Mouse (Mus musculus) embryonic facial prominence, embryonic 13.5 days (tissue): Measurements from ENCODE around the gene Afg1l. TPM values are rescaled to one million over a fixed set of nuclear protein-coding genes. Genes with fewer than 3 reads are reported as not detected.

ENCODE experiments used
- ATAC-seq: fragments of 200-750 bp; cut with Nextera tagmentation; 2 replicates; pipeline ENCODE4 v1.8.0; 2017; ENCODE audit warnings: low read depth; ENCODE audit not compliant: insufficient number of reproducible peaks, insufficient read depth, low FRiP score, low TSS enrichment
- H3K27ac ChIP-seq: fragments of 300-500 bp; sonication (generic); 2 replicates; pipeline ENCODE4 v1.5.1; 2015; ENCODE audit warnings: moderate library complexity, mild to moderate bottlenecking, inconsistent platforms
- H3K27me3 ChIP-seq: fragments of 300-500 bp; sonication (generic); 2 replicates; pipeline ENCODE4 v1.6.1; 2015; ENCODE audit warnings: mild to moderate bottlenecking, inconsistent platforms
- H3K36me3 ChIP-seq: fragments of 300-500 bp; sonication (generic); 2 replicates; pipeline ENCODE4 v1.6.1; 2015; ENCODE audit warnings: mild to moderate bottlenecking, inconsistent platforms
- H3K4me1 ChIP-seq: fragments of 300-500 bp; sonication (generic); 2 replicates; pipeline ENCODE4 v1.6.1; 2015; ENCODE audit warnings: inconsistent platforms
- H3K4me2 ChIP-seq: fragments of 300-500 bp; sonication (generic); 2 replicates; pipeline ENCODE4 v1.6.1; 2015; ENCODE audit warnings: moderate library complexity, mild to moderate bottlenecking, inconsistent platforms
- H3K4me3 ChIP-seq: fragments of 300-500 bp; sonication (generic); 2 replicates; pipeline ENCODE4 v1.5.1; 2015; ENCODE audit warnings: mild to moderate bottlenecking, inconsistent platforms
- H3K9ac ChIP-seq: fragments of 300-500 bp; sonication (generic); 2 replicates; pipeline ENCODE4 v1.6.1; 2015; ENCODE audit warnings: mild to moderate bottlenecking, inconsistent platforms
- H3K9me3 ChIP-seq: fragments of 300-500 bp; sonication (generic); 2 replicates; pipeline ENCODE4 v1.6.1; 2016; ENCODE audit warnings: inconsistent platforms
- WGBS: fragments of 180-500 bp; shearing (Covaris S2); methylation state at CpG from one replicate; pipeline ENCODE4 v1.1.7; 2015; ENCODE audit warnings: mixed read lengths; 5-methylcytosine and 5-hydroxymethylcytosine counted together
- polyA plus RNA-seq: library from polyadenylated mRNA; unstranded; fragments of >200 nt; fragmentation: Nextera tagmentation; extraction: Ambion mirVana; gene quantifications from 2 replicates; pipeline ENCODE4 v1.2.1, GENCODE M21; 2015

Gene Afg1l
- polyA plus RNA-seq, 1 experiment from 2014 or later = 7.1 TPM

DNA sequence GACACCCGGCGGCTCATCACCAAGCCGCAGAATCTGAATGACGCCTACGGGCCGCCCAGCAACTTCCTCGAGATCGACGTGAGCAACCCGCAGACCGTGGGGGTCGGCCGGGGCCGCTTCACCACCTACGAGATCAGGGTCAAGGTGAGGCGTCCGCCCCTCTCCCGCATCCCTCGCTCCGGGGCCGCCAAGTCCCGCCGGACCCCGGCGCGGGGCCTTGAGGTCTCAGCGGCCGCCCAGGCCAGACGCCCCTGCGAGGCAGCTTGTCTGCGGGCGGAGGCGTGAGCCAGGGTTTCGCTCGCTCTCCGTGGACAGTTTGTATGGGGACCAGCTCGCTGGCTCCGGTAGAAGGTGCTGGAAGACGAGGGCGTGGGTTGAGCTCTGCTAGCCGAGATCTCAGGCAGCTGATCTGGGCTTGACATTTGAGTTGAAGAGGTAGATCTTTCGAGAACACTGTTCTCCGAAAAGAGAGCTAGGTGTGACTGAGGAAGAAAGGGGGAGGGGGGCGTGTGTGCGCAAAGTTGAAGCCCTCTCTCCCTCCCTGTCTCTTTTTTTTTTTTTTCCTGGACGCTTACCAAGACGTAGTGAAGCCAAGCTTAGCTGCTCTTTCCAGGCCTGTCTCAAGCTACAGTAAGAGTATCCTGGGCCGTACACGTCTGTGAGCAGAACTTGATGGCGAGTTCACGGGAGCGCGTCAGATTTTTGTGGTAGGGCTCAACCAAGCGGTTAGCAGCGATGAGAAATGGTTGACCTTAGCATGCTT, 24.2 kb upstream of the Afg1l start:
- ATAC-seq = peak; percentile 21

DNA sequence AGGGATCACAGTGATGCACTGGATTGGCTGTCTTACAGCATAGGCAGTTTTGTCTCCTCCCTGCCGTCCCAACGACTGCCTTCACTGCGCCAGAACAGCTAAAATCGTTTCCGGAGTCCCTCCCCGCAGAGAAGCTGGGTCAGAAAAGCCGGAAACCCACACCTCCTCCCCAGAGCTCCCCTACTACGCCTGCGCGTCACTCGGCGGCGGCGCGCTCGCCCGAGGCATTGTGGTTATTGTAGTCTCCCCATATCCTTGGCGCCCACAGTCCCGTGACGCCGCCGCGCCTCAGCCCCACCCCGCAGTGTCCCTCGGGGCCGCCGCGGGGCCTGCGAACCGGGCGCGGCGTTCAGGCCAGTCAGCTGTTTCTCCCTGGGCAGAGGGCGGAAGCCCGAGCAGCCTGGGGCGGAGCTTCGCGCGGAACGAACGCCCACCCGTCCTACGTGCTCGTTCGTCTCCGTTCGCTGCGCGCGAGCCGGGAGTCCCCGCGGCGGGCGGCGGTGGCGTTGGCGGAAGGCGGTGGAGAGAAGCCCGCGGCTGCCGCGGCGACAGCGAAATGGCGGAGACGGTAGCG, 23.5 kb upstream of the Afg1l start, which contains the start of gene Snx3:
Gene Snx3 (plus strand): TSS at position 256 of the 574 bp plus-strand sequence.
- peak within 1 kb of the TSS; percentile 94 for H3K4me3 ChIP-seq
- no peaks in the 10 kb centered on the region for H3K9me3 ChIP-seq
- 0 out of 2 replicates have a peak, but pooled peaks cover 2% of the 10 kb centered on the region for H3K4me1 ChIP-seq
- peak; percentile 95 for ATAC-seq
- H3K4me2 ChIP-seq = peak within 1 kb of the TSS; percentile 75
- WGBS = under 1% methylated on average over 68 of the region's 68 CpGs
- H3K27ac ChIP-seq = peak within 1 kb of the TSS; percentile 98
- peaks cover 3% of the 10 kb centered on the region; the same call in 1 of the 2 replicates for H3K36me3 ChIP-seq
- H3K27me3 ChIP-seq = no peaks in the 10 kb centered on the region
- H3K9ac ChIP-seq = peak within 1 kb of the TSS; percentile 94

More for the DNA sequence above, 24.2 kb upstream of the Afg1l start:
- under 1% methylated on average over 55 of the region's 55 CpGs for WGBS
- Histone ChIP-seq H3K4me2 (peak overlapping the region; percentile 75), H3K27me3 (no peaks in the 10 kb centered on the region), H3K4me3 (peak overlapping the region; percentile 94), H3K27ac (peak overlapping the region; percentile 98), H3K4me1 (peaks cover 2% of the 10 kb centered on the region; the same call in 1 of the 2 replicates), H3K9ac (peak overlapping the region; percentile 94), H3K36me3 (peaks cover 5% of the 10 kb centered on the region; the same call in 1 of the 2 replicates), H3K9me3 (no peaks in the 10 kb centered on the region)

DNA sequence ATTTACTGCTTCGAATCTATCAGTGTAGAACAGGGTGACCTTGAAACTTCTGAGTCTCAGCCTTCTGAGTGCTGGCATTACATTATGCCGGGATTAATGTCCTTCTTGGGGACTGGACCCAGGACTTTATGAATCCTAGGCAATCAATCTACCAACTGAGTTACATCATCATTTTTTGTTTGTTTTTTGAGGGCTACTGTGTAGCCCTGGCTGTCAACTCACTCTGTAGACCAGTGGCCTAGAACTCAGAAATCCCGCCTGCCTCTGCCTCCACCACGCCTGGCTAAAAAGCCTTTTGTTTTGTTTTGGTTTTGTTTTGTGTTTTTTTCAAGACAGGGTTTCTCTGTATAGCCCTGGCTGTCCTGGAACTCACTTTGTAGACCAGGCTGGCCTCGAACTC, 22.8 kb upstream of the Afg1l start:
- H3K4me1 ChIP-seq = 0 out of 2 replicates have a peak, but pooled peaks cover 2% of the 10 kb centered on the region
- H3K36me3 ChIP-seq = peaks cover 3% of the 10 kb centered on the region; the same call in 1 of the 2 replicates
- 0 out of 2 replicates have a peak, but pooled peaks have one; percentile 1 for ATAC-seq
- no peak overlapping the region for H3K9ac ChIP-seq
- peak overlapping the region; percentile 75 for H3K4me2 ChIP-seq
- H3K9me3 ChIP-seq = no peaks in the 10 kb centered on the region
- 91% methylated on average over 5 of the region's 5 CpGs for WGBS
- peak overlapping the region; percentile 94 for H3K4me3 ChIP-seq
- no peaks in the 10 kb centered on the region for H3K27me3 ChIP-seq
- peak overlapping the region; percentile 98 for H3K27ac ChIP-seq

DNA sequence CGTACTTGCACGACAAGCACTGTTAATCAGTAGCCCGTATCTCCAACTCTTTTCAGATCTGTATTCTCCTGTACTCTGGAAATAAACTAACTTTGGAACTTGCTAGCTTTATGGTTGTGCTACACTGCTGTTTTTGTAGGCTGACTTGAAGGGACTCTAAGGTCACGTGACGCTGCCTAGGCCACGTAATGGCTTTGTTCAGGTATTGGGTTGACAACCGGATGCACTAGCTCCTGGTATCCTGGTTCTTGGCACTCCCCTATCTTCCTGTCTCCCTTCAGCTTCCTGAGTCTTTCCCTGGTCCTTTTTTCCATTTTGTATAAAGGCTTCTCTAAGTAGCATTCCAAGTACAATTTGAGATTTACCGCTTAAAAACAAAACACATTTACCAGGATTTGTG, 22.2 kb upstream of the Afg1l start:
- 0 out of 2 replicates have a peak, but pooled peaks cover 2% of the 10 kb centered on the region for H3K4me1 ChIP-seq
- H3K9me3 ChIP-seq = no peaks in the 10 kb centered on the region
- no peak overlapping the region for H3K4me3 ChIP-seq
- peaks cover 3% of the 10 kb centered on the region; the same call in 1 of the 2 replicates for H3K36me3 ChIP-seq
- 93% methylated on average over 8 of the region's 8 CpGs for WGBS
- H3K27ac ChIP-seq = no peak overlapping the region
- no peak overlapping the region for H3K9ac ChIP-seq
- no peak for ATAC-seq
- H3K27me3 ChIP-seq = no peaks in the 10 kb centered on the region
- H3K4me2 ChIP-seq = no peak overlapping the region

DNA sequence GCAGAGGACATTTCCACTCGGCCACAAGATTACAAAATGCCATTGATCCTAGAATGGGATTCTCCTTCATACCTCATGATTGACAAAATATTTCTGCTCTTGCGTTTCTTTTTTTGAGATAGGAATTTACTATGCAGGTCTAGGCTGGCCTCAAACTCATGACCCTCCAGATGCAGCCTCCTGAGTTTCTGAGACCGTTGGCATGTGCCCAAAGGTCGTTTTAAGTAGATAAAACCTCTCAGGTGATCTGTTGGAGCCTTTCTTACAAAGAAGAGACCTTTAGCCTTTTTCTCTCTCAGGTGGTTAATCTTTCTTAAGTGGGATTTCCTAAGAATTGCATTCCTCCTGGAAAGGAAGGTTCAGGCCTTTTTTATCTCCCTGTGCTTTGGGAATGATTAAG, 14.6 kb upstream of the Afg1l start:
- no peak overlapping the region for H3K4me3 ChIP-seq
- no peak for ATAC-seq
- H3K4me2 ChIP-seq = no peak overlapping the region
- H3K27me3 ChIP-seq = no peaks in the 10 kb centered on the region
- H3K36me3 ChIP-seq = no peaks in the 10 kb centered on the region
- H3K4me1 ChIP-seq = peaks cover 4% of the 10 kb centered on the region; the same call in 1 of the 2 replicates
- WGBS = 56% methylated on average over 4 of the region's 4 CpGs
- H3K9ac ChIP-seq = no peak overlapping the region
- H3K9me3 ChIP-seq = no peaks in the 10 kb centered on the region
- H3K27ac ChIP-seq = no peak overlapping the region

DNA sequence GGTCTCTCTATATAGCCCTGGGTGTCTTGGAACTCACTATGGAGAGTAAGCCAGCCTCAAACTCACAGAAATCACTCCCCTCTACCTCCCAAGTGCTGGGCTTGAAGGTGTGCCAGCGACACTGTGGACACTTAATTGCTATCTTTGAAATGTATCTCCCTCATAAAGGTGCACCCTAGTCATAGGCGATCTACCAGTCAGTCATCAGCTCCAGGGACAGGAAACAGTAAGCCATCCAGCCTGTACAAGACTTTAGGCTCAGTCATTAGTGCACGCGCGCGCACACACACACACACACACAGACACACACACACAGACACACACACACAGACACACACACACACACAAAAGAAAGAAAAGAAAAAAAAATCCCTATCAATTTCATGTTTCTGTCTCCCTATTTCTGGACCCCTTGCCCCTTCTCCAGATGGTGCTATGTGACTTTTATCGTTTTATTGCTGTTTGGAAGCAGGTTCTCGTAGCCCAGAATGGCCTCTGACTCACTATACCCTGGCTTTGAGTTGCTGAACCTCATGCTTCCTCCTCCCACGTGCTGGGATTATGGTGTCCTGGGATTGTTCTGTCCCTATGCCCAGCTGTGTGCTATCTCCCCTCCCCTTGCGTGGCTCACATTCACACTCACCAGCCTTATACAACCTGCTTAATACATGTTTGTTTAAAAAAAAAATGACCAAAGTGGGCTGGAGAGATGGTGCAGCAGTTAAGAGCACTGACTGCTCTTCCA, 13.8 kb upstream of the Afg1l start:
- 85% methylated on average over 10 of the region's 10 CpGs for WGBS
- no peak overlapping the region for H3K4me3 ChIP-seq
- H3K27ac ChIP-seq = no peak overlapping the region
- no peak for ATAC-seq
- H3K9ac ChIP-seq = no peak overlapping the region
- H3K36me3 ChIP-seq = no peaks in the 10 kb centered on the region
- peaks cover 4% of the 10 kb centered on the region; the same call in 1 of the 2 replicates for H3K4me1 ChIP-seq
- H3K4me2 ChIP-seq = no peak overlapping the region
- no peaks in the 10 kb centered on the region for H3K27me3 ChIP-seq
- no peaks in the 10 kb centered on the region for H3K9me3 ChIP-seq

DNA sequence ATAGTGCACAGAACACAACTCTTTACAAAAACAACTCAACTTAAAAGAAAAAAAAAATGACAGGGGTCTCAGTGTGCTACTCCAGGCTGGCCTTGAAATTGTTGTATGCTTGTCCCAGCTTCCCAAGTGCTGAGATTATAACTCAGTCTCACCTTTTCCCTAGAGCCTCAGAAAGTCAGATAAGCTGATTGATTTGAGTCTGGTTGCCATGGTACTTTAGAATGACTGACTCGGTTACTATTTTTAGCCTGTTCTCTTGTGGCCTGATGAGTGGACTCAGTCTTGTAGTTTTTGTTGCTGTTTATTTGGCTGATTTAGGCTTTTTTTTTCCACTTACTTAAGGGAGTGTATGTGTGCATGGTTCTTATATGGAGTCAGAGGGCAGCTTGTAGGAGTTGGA, 12.8 kb upstream of the Afg1l start:
- Histone ChIP-seq H3K4me2 (no peak overlapping the region), H3K4me1 (peaks cover 4% of the 10 kb centered on the region; the same call in 1 of the 2 replicates), H3K27me3 (no peaks in the 10 kb centered on the region), H3K36me3 (no peaks in the 10 kb centered on the region), H3K9ac (no peak overlapping the region), H3K27ac (no peak overlapping the region), H3K4me3 (no peak overlapping the region), H3K9me3 (no peaks in the 10 kb centered on the region)
- WGBS = 64% methylated on average over 1 of the region's 1 CpGs
- no peak for ATAC-seq

DNA sequence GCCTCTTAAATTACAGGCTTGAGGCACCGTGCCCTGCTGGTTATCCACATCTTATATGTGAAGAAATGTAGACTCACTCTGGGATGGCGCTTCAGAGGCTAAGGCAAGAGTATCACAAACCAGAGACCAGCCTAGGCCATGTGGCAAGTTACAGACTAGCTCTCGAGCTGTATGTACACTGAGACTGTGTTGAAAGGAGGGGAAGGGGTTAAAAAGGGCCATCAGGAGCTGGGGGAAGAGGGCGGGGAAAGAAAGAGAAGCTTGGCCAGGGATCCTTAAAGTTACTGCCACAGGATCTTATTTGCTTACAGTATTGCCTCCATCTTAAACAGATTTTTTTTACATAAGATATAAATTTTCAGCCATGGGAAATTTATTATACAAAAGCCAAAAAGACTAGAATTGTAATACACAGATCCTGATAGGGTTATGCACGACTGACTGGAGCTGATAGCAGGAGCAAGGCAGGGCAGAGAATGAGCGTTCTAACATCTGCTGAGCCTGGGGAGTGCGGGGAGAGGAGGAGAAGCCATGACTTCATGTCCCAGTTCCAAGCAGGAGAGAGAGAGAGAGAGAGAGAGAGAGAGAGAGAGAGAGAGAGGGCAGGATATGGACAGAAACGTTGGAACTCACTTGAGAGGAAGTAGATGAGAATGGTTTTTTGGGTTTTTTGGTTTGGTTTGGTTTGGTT, 10.4 kb upstream of the Afg1l start:
- no peak for ATAC-seq
- no peaks in the 10 kb centered on the region for H3K9me3 ChIP-seq
- no peak overlapping the region for H3K4me3 ChIP-seq
- no peak overlapping the region for H3K9ac ChIP-seq
- no peak overlapping the region for H3K4me2 ChIP-seq
- peaks cover 4% of the 10 kb centered on the region; the same call in 1 of the 2 replicates for H3K4me1 ChIP-seq
- WGBS = 22% methylated on average over 8 of the region's 8 CpGs
- no peaks in the 10 kb centered on the region for H3K27me3 ChIP-seq
- H3K36me3 ChIP-seq = no peaks in the 10 kb centered on the region
- H3K27ac ChIP-seq = peak overlapping the region; percentile 57; the same call in 1 of the 2 replicates

DNA sequence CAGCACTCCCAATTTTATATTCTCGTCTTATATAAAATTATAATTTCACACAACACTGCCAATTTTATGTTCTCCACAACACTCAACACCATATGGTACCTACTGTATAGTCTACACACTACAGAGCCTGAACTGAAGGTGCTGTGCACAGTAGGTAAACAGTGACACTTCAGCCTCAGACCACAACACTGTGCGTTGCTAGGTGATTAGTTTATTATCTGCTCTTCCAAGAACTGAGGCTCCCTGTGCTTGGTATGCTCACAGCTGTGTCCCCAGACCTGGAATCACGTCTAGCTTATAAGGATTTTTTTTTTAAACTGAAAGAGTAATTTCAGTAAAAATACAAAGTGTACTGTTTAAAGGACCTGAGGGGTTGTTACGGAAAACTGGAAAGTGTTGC, 2.4 kb upstream of the Afg1l start:
- Histone ChIP-seq H3K27me3 (no peaks in the 10 kb centered on the region), H3K4me3 (no peak overlapping the region), H3K36me3 (no peaks in the 10 kb centered on the region), H3K9ac (no peak overlapping the region), H3K4me1 (peaks cover 10% of the 10 kb centered on the region; the same call in 1 of the 2 replicates), H3K4me2 (no peak overlapping the region), H3K9me3 (no peaks in the 10 kb centered on the region), H3K27ac (no peak overlapping the region)
- WGBS = 73% methylated on average over 4 of the region's 4 CpGs
- no peak for ATAC-seq

DNA sequence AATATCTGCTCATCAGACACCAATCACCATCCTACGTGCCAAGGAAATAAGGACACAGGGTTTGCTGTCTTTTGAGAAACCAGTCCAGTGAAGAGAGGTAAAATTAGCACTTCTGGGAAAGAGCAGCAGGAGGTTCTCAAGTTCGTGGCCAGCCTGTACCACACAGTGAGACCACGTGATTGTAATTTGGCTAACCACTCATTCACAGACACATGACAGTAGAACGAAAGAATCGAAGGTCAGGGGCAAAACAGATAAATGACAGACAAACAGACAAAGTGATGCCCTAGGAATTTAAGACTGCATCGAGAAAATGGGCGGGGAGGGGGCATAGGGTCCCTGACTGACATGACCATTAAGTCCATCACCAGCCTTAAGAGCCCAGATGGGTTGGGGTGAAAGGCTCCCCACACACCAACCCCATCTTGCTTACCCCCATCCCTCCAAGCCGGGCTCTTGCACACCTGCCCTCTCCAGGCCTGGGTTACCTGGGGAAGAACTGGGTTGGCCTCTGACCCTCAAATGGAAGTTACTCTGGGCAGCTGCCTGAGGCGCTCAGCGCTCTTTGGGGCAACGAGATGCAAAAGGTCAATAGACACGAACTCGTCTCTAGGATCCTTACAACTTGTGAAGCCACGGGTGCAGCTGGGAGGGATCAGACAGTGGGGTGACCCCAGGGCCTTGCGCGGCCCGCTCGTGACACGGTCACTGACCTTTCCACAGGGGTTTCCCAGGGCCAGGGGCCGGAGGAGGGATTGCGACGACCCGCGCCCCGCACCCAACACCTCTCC, 620 bp downstream of the Afg1l start:
- no peaks in the 10 kb centered on the region for H3K27me3 ChIP-seq
- H3K4me1 ChIP-seq = peaks cover 12% of the 10 kb centered on the region; the same call in 1 of the 2 replicates
- H3K27ac ChIP-seq = peak overlapping the region; percentile 93
- peak; percentile 35; the same call in 1 of the 2 replicates for ATAC-seq
- H3K4me2 ChIP-seq = peak overlapping the region; percentile 87
- H3K36me3 ChIP-seq = peaks cover 3% of the 10 kb centered on the region; the same call in 1 of the 2 replicates
- H3K9ac ChIP-seq = peak overlapping the region; percentile 92
- peak overlapping the region; percentile 79 for H3K4me3 ChIP-seq
- WGBS = 11% methylated on average over 25 of the region's 25 CpGs
- H3K9me3 ChIP-seq = peaks cover 5% of the 10 kb centered on the region; the same call in 1 of the 2 replicates
